ENCODE assay signal across 19 mouse cellular contexts in the genomic region with DNA sequence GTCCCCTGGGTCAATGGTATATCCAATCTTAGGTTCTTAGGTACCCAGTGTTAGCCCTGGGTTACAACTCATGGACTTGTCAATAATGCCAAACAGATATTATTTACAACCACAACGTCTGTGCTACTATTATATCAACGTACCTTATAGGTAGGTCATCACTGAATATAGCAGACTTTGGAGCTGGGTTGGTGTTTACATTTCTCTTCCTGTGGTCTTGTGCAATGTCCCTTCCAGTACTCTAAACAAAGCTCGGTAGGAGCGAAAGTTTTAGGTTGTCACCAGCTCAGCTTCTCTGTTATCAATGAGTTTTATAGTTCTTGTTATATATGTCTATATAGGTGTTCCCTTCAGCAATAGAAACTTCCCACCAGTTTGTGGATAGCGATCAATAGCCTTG.
DNase-seq lines count a peak whose midpoint lies in the region; ATAC-seq and TF ChIP-seq lines count a peak whose summit lies in the region.
"Had no signal": no experiment of that assay in that cellular context is flagged by ENCODE, and none has a peak within 500 bp of the region (broad histone marks: within the 10 kb centered on the region; RNA-seq: fewer than 3 reads in every experiment).

No protein-coding gene starts in this region.

- H3K27ac ChIP-seq in liver, embryonic 16.5 days (ENCODE audit: low read length), result no peak overlapping the region
- H3K27ac ChIP-seq in liver, embryonic 12.5 days, result no peak overlapping the region
- no peak overlapping the region for H3K27ac ChIP-seq in liver, postnatal 0 days (ENCODE audit: low read depth)
- H3K27ac ChIP-seq in liver, embryonic 11.5 days (ENCODE audit: low read depth, low read length), result no peak overlapping the region

- peak; percentile 65; the same call in 1 of the 2 replicates for ATAC-seq in liver, embryonic 16.5 days (ENCODE audit: low read depth)
- no peak for ATAC-seq in liver, embryonic 12.5 days
- ATAC-seq in liver, postnatal 0 days, result peak; percentile 64
- ATAC-seq in liver, embryonic 11.5 days (replicated peaks; ENCODE audit: low FRiP score), result no peak
- ATAC-seq: activated CD4-positive, CD25-positive, alpha-beta regulatory T cell, adult 4 months; CD4-positive, CD25-positive, alpha-beta regulatory T cell, adult 4 months; Patski had no signal

- 48% methylated on average over 5 of the region's 5 CpGs for WGBS in liver, embryonic 16.5 days (ENCODE audit: insufficient replicate concordance)
- 68% methylated on average over 5 of the region's 5 CpGs for WGBS in liver, embryonic 12.5 days (ENCODE audit: insufficient replicate concordance)
- WGBS in liver, postnatal 0 days (ENCODE audit: insufficient replicate concordance), result 61% methylated on average over 5 of the region's 5 CpGs
- WGBS in liver, embryonic 11.5 days, result 78% methylated on average over 5 of the region's 5 CpGs

- no peak for DNase-seq in liver, postnatal 0 days
- DNase-seq in liver, embryonic 11.5 days (ENCODE audit: low spot score), result no peak
- DNase-seq: adrenal gland, adult 2 months; adrenal gland, adult 8-10 months; adrenal gland, postnatal 10 days; adrenal gland, postnatal 14 days; adrenal gland, postnatal 25 days; adrenal gland, postnatal 36 days; B cell, adult 2 months; cerebellum, adult 11 months; cerebellum, adult 11-12 months; cerebellum, adult 18-20 months had no signal

- H3K4me2 ChIP-seq in liver, embryonic 16.5 days (ENCODE audit: low read depth, low read length), result no peak overlapping the region
- H3K4me2 ChIP-seq in liver, embryonic 12.5 days, result no peak overlapping the region
- H3K4me2 ChIP-seq in liver, postnatal 0 days (ENCODE audit: low read depth, low read length), result no peak overlapping the region
- no peak overlapping the region for H3K4me2 ChIP-seq in liver, embryonic 11.5 days

- no peak for TF ChIP-seq EP300 in liver, postnatal 0 days (IDR thresholded peaks at IDR 0.05; ENCODE audit: low read depth)

- no peak overlapping the region for H3K9ac ChIP-seq in liver, embryonic 16.5 days (ENCODE audit: low read depth, low read length)
- H3K9ac ChIP-seq in liver, embryonic 12.5 days, result no peak overlapping the region
- H3K9ac ChIP-seq in liver, postnatal 0 days (replicated peaks), result no peak overlapping the region
- H3K9ac ChIP-seq in liver, embryonic 11.5 days (ENCODE audit: low read depth, low read length), result no peak overlapping the region

- TF ChIP-seq CTCF in liver, postnatal 0 days (IDR thresholded peaks at IDR 0.05; ENCODE audit: low read depth), result no peak

- H3K36me3 ChIP-seq in liver, embryonic 16.5 days (ENCODE audit: control insufficient read depth, insufficient read depth), result no peaks in the 10 kb centered on the region
- no peaks in the 10 kb centered on the region for H3K36me3 ChIP-seq in liver, embryonic 12.5 days
- H3K36me3 ChIP-seq in liver, postnatal 0 days (replicated peaks; ENCODE audit: insufficient read depth, low read length), result no peaks in the 10 kb centered on the region
- no peaks in the 10 kb centered on the region for H3K36me3 ChIP-seq in liver, embryonic 11.5 days (ENCODE audit: control insufficient read depth, insufficient read depth, low read length)
- H3K36me3 ChIP-seq: G1E had no signal

- no peaks in the 10 kb centered on the region for H3K9me3 ChIP-seq in liver, embryonic 16.5 days (replicated peaks; ENCODE audit: control insufficient read depth, low read length)
- H3K9me3 ChIP-seq in liver, embryonic 12.5 days (replicated peaks), result no peaks in the 10 kb centered on the region
- H3K9me3 ChIP-seq in liver, postnatal 0 days (ENCODE audit: low read length), result no peaks in the 10 kb centered on the region
- H3K9me3 ChIP-seq in liver, embryonic 11.5 days (ENCODE audit: control insufficient read depth, low read length), result no peaks in the 10 kb centered on the region

- no peaks in the 10 kb centered on the region for H3K4me1 ChIP-seq in liver, embryonic 16.5 days (ENCODE audit: control insufficient read depth, low read depth, low read length)
- H3K4me1 ChIP-seq in liver, embryonic 12.5 days, result no peaks in the 10 kb centered on the region
- H3K4me1 ChIP-seq in liver, postnatal 0 days (ENCODE audit: insufficient read depth), result no peaks in the 10 kb centered on the region
- H3K4me1 ChIP-seq in liver, embryonic 11.5 days (replicated peaks; ENCODE audit: control insufficient read depth, insufficient read depth, low read length), result no peaks in the 10 kb centered on the region

- no peak overlapping the region for H3K4me3 ChIP-seq in liver, embryonic 16.5 days (ENCODE audit: low read depth, low read length)
- H3K4me3 ChIP-seq in liver, embryonic 12.5 days, result no peak overlapping the region
- H3K4me3 ChIP-seq in liver, postnatal 0 days (ENCODE audit: low read depth, low read length), result no peak overlapping the region
- no peak overlapping the region for H3K4me3 ChIP-seq in liver, embryonic 11.5 days (ENCODE audit: low read depth, low read length)

- H3K27me3 ChIP-seq in liver, embryonic 16.5 days (ENCODE audit: control insufficient read depth, insufficient read depth, low read depth, low read length), result no peaks in the 10 kb centered on the region
- H3K27me3 ChIP-seq in liver, embryonic 12.5 days (replicated peaks), result no peaks in the 10 kb centered on the region
- H3K27me3 ChIP-seq in liver, postnatal 0 days (ENCODE audit: insufficient read depth, low read length), result no peaks in the 10 kb centered on the region
- H3K27me3 ChIP-seq in liver, embryonic 11.5 days (replicated peaks; ENCODE audit: control insufficient read depth, insufficient read depth, low read length), result no peaks in the 10 kb centered on the region
- H3K27me3 ChIP-seq: CH12.LX, Patski had no signal

Comparison
In these comparisons a context has a peak if more than half of its experiments do, and no peak if none do; other contexts are left out.
1. ATAC-seq: peak in liver, embryonic 16.5 days (single experiment) and liver, postnatal 0 days (single experiment); none in liver, embryonic 12.5 days (single experiment) and liver, embryonic 11.5 days (single experiment).